Mouse (Mus musculus) gastrocnemius, adult 2 months (tissue): ENCODE data around the gene Usp50. TPM values are rescaled to one million over a fixed set of nuclear protein-coding genes. Genes with fewer than 3 reads are reported as not detected.
A peak's percentile ranks its signal among the peaks of the same experiment; 100 is the strongest.

Experiments used
- DNase-seq: peaks from one replicate; pipeline ENCODE4 v3.0.0; 2022
- H3K27ac ChIP-seq: fragments of 200-600 bp; 2 replicates; pipeline ENCODE4 v1.8.1; 2022; ENCODE audit warnings: mild to moderate bottlenecking
- H3K4me3 ChIP-seq: fragments of 200-600 bp; 2 replicates; pipeline ENCODE4 v1.8.1; 2022; ENCODE audit warnings: mild to moderate bottlenecking, moderate library complexity
- CTCF ChIP-seq: fragments of 200-600 bp; IDR thresholded peaks from 2 replicates; pipeline ENCODE4 v1.8.1; 2022; ENCODE audit warnings: antibody characterized with exemption, mild to moderate bottlenecking, moderate library complexity
- intact Hi-C: fragments of 180-260 bp; cut with DNase I; formaldehyde crosslinking; loops from one replicate; pipeline ENCODE4 v1.15.1; 2025
- total RNA-seq, 2 experiments: library from RNA; stranded (reverse); gene quantifications; 2 replicates each; pipeline ENCODE4 v1.2.3; 2021

The Usp50 gene
- total RNA-seq, 2 experiments from 2014 or later = 0.18 TPM; not detected in 1

DNA sequence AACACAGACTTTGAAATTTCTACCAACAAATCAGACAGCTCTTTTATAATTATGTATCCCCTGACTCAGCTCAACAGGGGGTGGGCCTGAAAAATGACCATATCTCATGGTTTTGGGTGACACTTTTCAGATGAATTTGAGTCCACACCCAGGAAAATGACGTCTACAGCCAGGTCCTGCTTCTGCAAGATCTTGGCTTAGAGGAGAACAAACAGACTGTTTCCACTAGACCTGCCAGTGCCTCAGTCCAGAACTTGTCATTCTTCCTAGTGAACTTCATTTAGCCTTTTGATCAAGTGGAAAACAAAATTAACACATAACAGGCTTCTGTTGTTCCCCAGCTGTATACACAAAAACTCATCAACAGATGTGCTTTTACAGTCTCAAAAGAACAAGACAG lies 6.9 kb downstream of the Usp50 start:
- DNase-seq = no peak
- H3K27ac ChIP-seq = no peak overlapping the region
- intact Hi-C loops = no loop called here
- no peak overlapping the region for H3K4me3 ChIP-seq
- no peak for TF ChIP-seq CTCF

- H3K27ac ChIP-seq = no peak overlapping the region
- intact Hi-C loops = no loop called here
- no peak for TF ChIP-seq CTCF
- H3K4me3 ChIP-seq = no peak overlapping the region
- DNase-seq = no peak
Measured at GRCm38 (mm10) chr2:126775951-126776350, 7.3 kb downstream of the Usp50 start.

- no peak for TF ChIP-seq CTCF
- no peak for DNase-seq
- no peak overlapping the region for H3K27ac ChIP-seq
- intact Hi-C loops = no loop called here
- no peak overlapping the region for H3K4me3 ChIP-seq
Measured at GRCm38 (mm10) chr2:126772217-126772616, 11.1 kb downstream of the Usp50 start.

DNA sequence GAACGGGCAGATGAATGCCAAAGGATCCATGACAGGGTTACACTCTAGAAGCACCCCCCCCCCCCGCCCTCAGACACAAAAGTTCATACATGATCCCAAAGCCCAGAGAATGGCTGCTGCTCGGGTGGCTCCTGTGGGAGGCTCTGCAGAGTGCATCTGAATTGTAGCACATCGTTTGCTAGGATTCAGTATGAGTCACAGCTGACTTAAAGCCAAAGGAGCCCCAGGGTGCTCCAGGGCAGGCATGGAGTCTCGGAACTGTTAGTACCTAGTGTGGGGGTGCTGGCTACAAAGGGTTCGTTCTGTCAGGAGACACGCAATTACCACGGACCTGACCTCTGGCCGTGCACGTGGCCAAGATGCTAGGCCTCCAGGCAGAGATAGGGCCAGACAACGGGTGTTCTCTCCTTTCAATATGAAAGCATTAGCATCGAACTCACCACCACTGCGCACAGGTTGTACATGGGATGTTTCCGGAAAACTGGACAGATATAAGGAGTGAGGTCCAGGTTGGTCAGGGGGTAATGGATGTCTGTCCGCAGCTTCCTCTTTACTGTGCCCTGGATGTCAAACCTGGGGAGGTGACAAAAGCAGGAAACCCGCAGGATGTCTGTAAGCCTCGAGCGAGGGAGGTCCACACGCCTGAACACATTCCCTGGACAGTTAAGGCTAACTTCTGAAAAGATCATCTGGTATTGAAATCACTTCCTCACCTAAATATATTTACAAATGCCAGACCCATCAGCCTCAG lies 13.7 kb downstream of the Usp50 start:
- no peak for TF ChIP-seq CTCF
- intact Hi-C loops = no loop called here
- no peak for DNase-seq
- Histone ChIP-seq H3K27ac (no peak overlapping the region), H3K4me3 (no peak overlapping the region)

DNA sequence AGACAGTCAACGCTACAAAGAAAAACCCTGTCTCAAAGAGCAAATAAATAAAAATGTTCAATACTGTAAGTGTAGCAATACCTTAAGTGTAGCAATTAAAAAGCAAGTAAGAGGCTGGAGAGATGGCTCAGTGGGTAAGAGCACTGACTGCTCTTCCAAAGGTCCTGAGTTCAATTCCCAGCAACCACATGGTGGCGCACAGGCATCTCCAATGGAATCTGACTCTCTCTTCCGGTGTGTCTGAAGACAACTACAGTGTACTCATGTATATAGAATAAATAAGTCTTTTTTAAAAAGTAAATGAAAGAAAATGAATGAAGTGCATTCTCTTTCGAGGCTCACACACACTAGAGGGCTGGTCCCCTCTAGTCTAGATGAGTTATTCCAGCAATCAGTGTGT lies 15.1 kb downstream of the Usp50 start:
- intact Hi-C loops = no loop called here
- peak; percentile 41; the same call in 1 of the 2 replicates for TF ChIP-seq CTCF
- no peak for DNase-seq
- no peak overlapping the region for H3K27ac ChIP-seq
- H3K4me3 ChIP-seq = no peak overlapping the region

- H3K27ac ChIP-seq = no peak overlapping the region
- H3K4me3 ChIP-seq = no peak overlapping the region
- peak; percentile 1; the same call in 1 of the 2 replicates for TF ChIP-seq CTCF
- intact Hi-C loops = no loop called here
- DNase-seq = no peak
Measured at GRCm38 (mm10) chr2:126767599-126767998, 15.7 kb downstream of the Usp50 start.

DNA sequence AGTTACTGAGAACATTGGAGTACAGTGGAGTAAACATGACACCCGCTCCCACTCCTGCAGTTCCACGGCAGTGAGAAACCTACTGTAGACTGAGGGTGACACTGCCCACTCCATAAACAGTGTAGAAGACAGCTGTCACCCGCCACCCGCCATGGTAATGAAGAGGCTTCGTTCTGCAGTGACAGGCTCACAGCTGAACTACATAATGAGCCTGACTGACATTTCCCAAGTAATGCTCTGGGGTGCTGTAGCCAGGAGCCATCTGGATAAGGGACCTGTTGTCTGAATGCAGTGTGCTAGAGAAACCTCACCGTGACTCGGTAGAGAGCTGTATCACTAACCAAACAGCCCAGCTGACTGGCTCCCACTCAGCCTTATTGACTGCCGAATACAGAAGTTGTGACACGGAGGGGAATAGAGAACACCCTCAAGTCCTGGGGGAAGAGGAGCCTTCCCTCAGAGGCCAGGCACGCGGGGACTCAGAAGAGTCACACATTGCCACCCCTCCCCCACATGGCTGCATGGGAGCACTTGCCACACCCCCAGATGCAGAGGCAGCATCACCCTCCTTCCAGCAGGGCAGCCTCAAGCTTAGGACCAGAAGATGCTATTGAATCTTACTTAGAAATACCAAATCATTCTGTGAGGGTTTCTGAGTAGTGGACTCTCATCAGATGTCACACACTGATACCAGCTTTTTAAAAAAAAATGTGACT lies 17.2 kb downstream of the Usp50 start:
- intact Hi-C loops = no loop called here
- H3K27ac ChIP-seq = no peak overlapping the region
- H3K4me3 ChIP-seq = no peak overlapping the region
- no peak for TF ChIP-seq CTCF
- DNase-seq = no peak

GRCm38 (mm10) chr2:126759351-126759750 lies 23.9 kb downstream of the Usp50 start:
- no peak for TF ChIP-seq CTCF
- no peak for DNase-seq
- intact Hi-C loops = no loop called here

GRCm38 (mm10) chr2:126755664-126756063 lies 27.6 kb downstream of the Usp50 start:
- H3K27ac ChIP-seq = no peak overlapping the region
- DNase-seq = no peak
- TF ChIP-seq CTCF = no peak
- intact Hi-C loops = no loop called here
- no peak overlapping the region for H3K4me3 ChIP-seq

More at GRCm38 (mm10) chr2:126759351-126759750, 23.9 kb downstream of the Usp50 start:
- no peak overlapping the region for H3K4me3 ChIP-seq
- H3K27ac ChIP-seq = no peak overlapping the region

DNA sequence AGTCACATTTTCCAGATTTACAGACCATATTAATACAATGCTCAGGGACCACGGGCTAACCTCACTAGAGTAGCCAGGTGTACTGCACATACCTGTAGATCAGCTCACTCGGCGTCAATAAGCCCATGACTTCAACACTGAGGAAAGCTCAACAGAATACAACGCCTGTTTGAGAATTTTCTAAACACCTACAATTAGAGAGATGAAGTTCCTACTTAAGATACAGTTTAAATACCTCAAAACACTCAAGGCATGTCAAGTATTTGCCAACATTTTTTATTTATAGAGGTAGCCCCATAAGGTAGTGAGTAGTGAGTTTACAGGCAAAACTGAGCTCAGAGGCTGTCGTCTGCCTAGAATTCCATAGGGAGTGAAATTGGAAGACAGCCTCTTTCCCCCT lies 39.9 kb downstream of the Usp50 start:
- no peak for TF ChIP-seq CTCF
- no peak overlapping the region for H3K27ac ChIP-seq
- intact Hi-C loops = no loop called here
- no peak for DNase-seq
- no peak overlapping the region for H3K4me3 ChIP-seq

DNA sequence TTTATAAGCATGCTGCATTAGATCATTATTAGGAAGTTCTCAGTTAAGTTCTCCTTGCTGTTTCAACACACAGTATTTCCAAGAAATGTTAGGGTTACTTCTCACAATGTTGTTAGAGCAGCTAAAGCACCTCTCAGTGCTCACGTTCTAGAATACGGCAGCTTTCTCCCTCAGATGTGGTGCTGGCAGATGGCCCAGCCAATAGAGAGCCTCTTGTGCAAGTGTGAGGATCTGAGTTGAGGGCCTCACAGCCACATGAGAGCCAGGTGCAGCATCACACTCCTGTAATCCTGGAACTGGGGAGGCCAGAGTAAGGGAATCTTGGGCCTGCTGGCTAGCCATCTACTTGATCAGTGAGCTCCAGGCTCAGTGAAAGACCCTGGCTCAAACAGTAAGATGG lies 43.0 kb downstream of the Usp50 start:
- intact Hi-C loops = no loop called here
- DNase-seq = no peak
- TF ChIP-seq CTCF = no peak

GRCm38 (mm10) chr2:126735339-126736073 lies 47.8 kb downstream of the Usp50 start:
- intact Hi-C loops = loop anchor here (10.0 kb wide), 1 partner anchor 489 kb away; no protein-coding TSS in a partner anchor
- no peak for TF ChIP-seq CTCF

More for the DNA sequence above, 43.0 kb downstream of the Usp50 start:
- H3K27ac ChIP-seq = no peak overlapping the region
- H3K4me3 ChIP-seq = no peak overlapping the region

DNA sequence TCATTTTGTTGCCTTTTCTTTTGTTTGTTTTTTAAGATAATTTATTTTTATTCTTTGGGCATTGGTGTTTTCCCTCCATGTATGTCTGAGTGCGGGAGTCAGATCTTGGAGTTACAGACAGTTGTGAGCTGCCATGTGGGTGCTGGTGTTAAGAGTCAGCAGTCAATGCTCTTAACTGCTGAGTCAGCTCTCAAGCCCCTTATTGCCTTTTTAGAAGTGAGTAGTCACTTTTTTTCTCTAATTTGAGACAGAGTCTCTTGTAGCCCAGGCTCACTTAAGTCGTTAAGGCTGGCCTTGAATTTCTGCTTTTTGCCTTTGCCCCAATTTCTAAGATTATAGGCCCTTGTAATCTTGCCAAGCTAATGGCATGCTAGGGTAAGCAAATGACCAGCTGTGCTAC lies 52.8 kb downstream of the Usp50 start:
- Histone ChIP-seq H3K27ac (no peak overlapping the region), H3K4me3 (no peak overlapping the region)
- intact Hi-C loops = loop anchor here (10.0 kb wide), 1 partner anchor 494 kb away; no protein-coding TSS in a partner anchor
- TF ChIP-seq CTCF = no peak
- DNase-seq = no peak

More at GRCm38 (mm10) chr2:126735339-126736073, 47.8 kb downstream of the Usp50 start:
- H3K4me3 ChIP-seq = no peak overlapping the region
- no peak for DNase-seq
- H3K27ac ChIP-seq = no peak overlapping the region
